8 mouse cellular contexts compared by ENCODE assay signal in the genomic region with DNA sequence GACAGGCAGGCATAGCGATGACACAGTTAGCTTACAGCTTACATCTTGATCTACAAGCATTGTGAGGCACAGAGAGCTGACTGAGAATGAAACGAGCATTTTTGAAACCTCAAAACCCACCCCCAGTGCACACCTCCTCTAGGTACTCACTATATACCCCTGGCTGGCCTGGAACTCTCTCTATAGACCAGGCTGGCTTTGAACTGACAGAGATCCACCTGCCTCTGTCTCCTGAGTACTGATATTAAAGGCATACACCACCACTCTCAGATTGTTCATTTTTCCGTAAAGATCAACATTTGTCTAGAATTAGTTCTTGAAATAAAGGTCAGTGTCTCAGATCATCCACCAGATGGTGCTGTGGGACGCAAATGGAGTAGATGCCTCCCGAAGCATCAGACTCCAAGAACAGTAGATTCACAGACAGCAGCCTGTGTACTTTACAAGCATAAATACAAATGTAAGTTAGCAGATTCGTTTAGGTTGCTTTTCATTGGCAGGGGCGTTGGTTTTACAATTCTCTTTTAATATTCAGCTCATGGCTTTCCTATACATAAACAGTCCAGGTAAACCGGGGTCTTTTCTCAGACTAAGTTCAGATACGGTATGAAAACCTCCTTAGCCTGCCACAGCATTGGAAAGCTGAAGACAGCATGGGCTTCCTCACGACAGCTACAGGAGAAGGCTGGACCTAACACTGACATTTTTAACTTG. TPM values are rescaled to one million over a fixed set of nuclear protein-coding genes. Genes with fewer than 3 reads are reported as not detected.
DNase-seq lines count a peak whose midpoint lies in the region; ATAC-seq lines count a peak whose summit lies in the region.

No protein-coding gene starts in this region.

- H3K27me3 ChIP-seq in intestine, embryonic 16.5 days (replicated peaks; ENCODE audit: control insufficient read depth, insufficient read depth, low read length), result no peaks in the 10 kb centered on the region
- no peaks in the 10 kb centered on the region for H3K27me3 ChIP-seq in limb, embryonic 13.5 days
- H3K27me3 ChIP-seq in midbrain, embryonic 14.5 days (ENCODE audit: control insufficient read depth, insufficient read depth, low read length), result no peaks in the 10 kb centered on the region
- no peaks in the 10 kb centered on the region for H3K27me3 ChIP-seq in stomach, embryonic 14.5 days (ENCODE audit: control insufficient read depth, insufficient read depth, low read length)

- no peak overlapping the region for H3K27ac ChIP-seq in intestine, embryonic 16.5 days (ENCODE audit: low read length)
- H3K27ac ChIP-seq in limb, embryonic 13.5 days, result peak overlapping the region; percentile 58; the same call in 1 of the 2 replicates
- no peak overlapping the region for H3K27ac ChIP-seq in midbrain, embryonic 14.5 days (replicated peaks; ENCODE audit: low read depth, low read length)
- no peak overlapping the region for H3K27ac ChIP-seq in stomach, embryonic 14.5 days (ENCODE audit: low read length)

- H3K4me3 ChIP-seq in intestine, embryonic 16.5 days (ENCODE audit: low read length), result peak overlapping the region; percentile 31
- peak overlapping the region; percentile 43 for H3K4me3 ChIP-seq in limb, embryonic 13.5 days
- peak overlapping the region; percentile 10; the same call in 1 of the 2 replicates for H3K4me3 ChIP-seq in midbrain, embryonic 14.5 days (replicated peaks; ENCODE audit: low read depth, low read length)
- peak overlapping the region; percentile 27 for H3K4me3 ChIP-seq in stomach, embryonic 14.5 days (ENCODE audit: low read depth, low read length)

- 0 out of 2 replicates have a peak, but pooled peaks cover 5% of the 10 kb centered on the region for H3K4me1 ChIP-seq in intestine, embryonic 16.5 days (ENCODE audit: control insufficient read depth, insufficient read depth, low read length)
- peaks cover 13% of the 10 kb centered on the region for H3K4me1 ChIP-seq in limb, embryonic 13.5 days
- H3K4me1 ChIP-seq in midbrain, embryonic 14.5 days (ENCODE audit: control insufficient read depth, insufficient read depth, low read length), result peaks cover 4% of the 10 kb centered on the region; the same call in 1 of the 2 replicates
- no peaks in the 10 kb centered on the region for H3K4me1 ChIP-seq in stomach, embryonic 14.5 days (ENCODE audit: control insufficient read depth, insufficient read depth, low read length)

- peak; percentile 88 for ATAC-seq in activated CD4-positive, CD25-positive, alpha-beta regulatory T cell, adult 4 months
- ATAC-seq in common myeloid progenitor, adult 5-6 weeks (replicated peaks; ENCODE audit: low read depth, poor library complexity, severe bottlenecking), result peak; percentile 95
- ATAC-seq in intestine, embryonic 16.5 days, result peak; percentile 81
- ATAC-seq in limb, embryonic 13.5 days (ENCODE audit: low FRiP score, low read depth), result peak; percentile 68
- peak; percentile 70; the same call in 1 of the 2 replicates for ATAC-seq in midbrain, embryonic 14.5 days (ENCODE audit: low FRiP score, low TSS enrichment)
- peak; percentile 43; the same call in 1 of the 2 replicates for ATAC-seq in stomach, embryonic 14.5 days (ENCODE audit: insufficient number of reproducible peaks, insufficient read depth, low FRiP score, low read depth)

- DNase-seq in 3T3-L1 (ENCODE audit: low read depth, low spot score), result peak; percentile 89
- DNase-seq in gastrocnemius, postnatal 25 days, result peak; percentile 29
- peak; percentile 90 for DNase-seq in midbrain, embryonic 14.5 days

- H3K9ac ChIP-seq in intestine, embryonic 16.5 days (ENCODE audit: low read depth, low read length), result peak overlapping the region; percentile 54
- peak overlapping the region; percentile 67 for H3K9ac ChIP-seq in limb, embryonic 13.5 days
- no peak overlapping the region; the same call in 1 of the 2 replicates for H3K9ac ChIP-seq in midbrain, embryonic 14.5 days (replicated peaks; ENCODE audit: low read length)
- 0 out of 2 replicates have a peak overlapping the region, but pooled peaks have one; percentile 3 for H3K9ac ChIP-seq in stomach, embryonic 14.5 days (replicated peaks; ENCODE audit: low read depth, low read length)

- 13% methylated on average over 10 of the region's 10 CpGs for WGBS in intestine, embryonic 16.5 days
- WGBS in limb, embryonic 13.5 days, result 12% methylated on average over 10 of the region's 10 CpGs
- WGBS in midbrain, embryonic 14.5 days, result 18% methylated on average over 10 of the region's 10 CpGs
- WGBS in stomach, embryonic 14.5 days, result 11% methylated on average over 10 of the region's 10 CpGs

- H3K4me2 ChIP-seq in intestine, embryonic 16.5 days (ENCODE audit: low read depth, low read length), result peak overlapping the region; percentile 58
- H3K4me2 ChIP-seq in limb, embryonic 13.5 days (replicated peaks), result peak overlapping the region; percentile 69
- peak overlapping the region; percentile 50 for H3K4me2 ChIP-seq in midbrain, embryonic 14.5 days (ENCODE audit: low read length)
- peak overlapping the region; percentile 49 for H3K4me2 ChIP-seq in stomach, embryonic 14.5 days (replicated peaks; ENCODE audit: low read depth, low read length)

- H3K36me3 ChIP-seq in intestine, embryonic 16.5 days (ENCODE audit: control insufficient read depth, insufficient read depth, low read length), result no peaks in the 10 kb centered on the region
- H3K36me3 ChIP-seq in limb, embryonic 13.5 days, result no peaks in the 10 kb centered on the region
- no peaks in the 10 kb centered on the region for H3K36me3 ChIP-seq in midbrain, embryonic 14.5 days (ENCODE audit: control insufficient read depth, insufficient read depth, low read length)
- H3K36me3 ChIP-seq in stomach, embryonic 14.5 days (ENCODE audit: control insufficient read depth, insufficient read depth, low read length), result no peaks in the 10 kb centered on the region

- no peaks in the 10 kb centered on the region for H3K9me3 ChIP-seq in intestine, embryonic 16.5 days (ENCODE audit: control insufficient read depth, low read length)
- no peaks in the 10 kb centered on the region; the same call in 1 of the 2 replicates for H3K9me3 ChIP-seq in limb, embryonic 13.5 days
- H3K9me3 ChIP-seq in midbrain, embryonic 14.5 days (ENCODE audit: control insufficient read depth, low read length), result no peaks in the 10 kb centered on the region
- no peaks in the 10 kb centered on the region for H3K9me3 ChIP-seq in stomach, embryonic 14.5 days (ENCODE audit: control insufficient read depth, low read depth, low read length)

RNA-seq across cellular contexts. Expression of gene Eid1, which starts 12.9 kb away (rescaled TPM):
- polyA plus RNA-seq in activated CD4-positive, CD25-positive, alpha-beta regulatory T cell, adult 4 months (2017; shearing (Covaris generic)), result 1 to 10 TPM; 6.4 to 9.9 TPM
- total RNA-seq in common myeloid progenitor, adult 5-6 weeks (2017), result 124 and 149 TPM in 2 replicates
- 10 to 100 TPM; 27.8 to 35.7 TPM for total RNA-seq in gastrocnemius, postnatal 25 days (2021)
- 72.0 and 73.2 TPM in 2 replicates for polyA plus RNA-seq in intestine, embryonic 16.5 days (2015; fragmentation: Nextera tagmentation; extraction: Ambion mirVana)
- polyA plus RNA-seq in limb, embryonic 13.5 days (2015; fragmentation: Nextera tagmentation; extraction: Ambion mirVana), result 243 and 263 TPM in 2 replicates
- 543 and 574 TPM in 2 replicates for polyA plus RNA-seq in midbrain, embryonic 14.5 days (2014; fragmentation: Nextera tagmentation; extraction: Ambion mirVana)
- polyA plus RNA-seq in stomach, embryonic 14.5 days (2014; fragmentation: Nextera tagmentation; extraction: Ambion mirVana), result 196 and 208 TPM in 2 replicates

RNA-seq across cellular contexts. Expression of gene Cep152, which starts 35.1 kb away (rescaled TPM):
- 1 to 10 TPM; 5.9 to 6.8 TPM for polyA plus RNA-seq in activated CD4-positive, CD25-positive, alpha-beta regulatory T cell, adult 4 months (2017; shearing (Covaris generic))
- 18.2 and 18.5 TPM in 2 replicates for total RNA-seq in common myeloid progenitor, adult 5-6 weeks (2017)
- total RNA-seq in gastrocnemius, postnatal 25 days (2021), result 1 to 10 TPM; 1.1 TPM
- polyA plus RNA-seq in intestine, embryonic 16.5 days (2015; fragmentation: Nextera tagmentation; extraction: Ambion mirVana), result 3.5 and 3.7 TPM in 2 replicates
- polyA plus RNA-seq in limb, embryonic 13.5 days (2015; fragmentation: Nextera tagmentation; extraction: Ambion mirVana), result 6.4 and 6.8 TPM in 2 replicates
- polyA plus RNA-seq in midbrain, embryonic 14.5 days (2014; fragmentation: Nextera tagmentation; extraction: Ambion mirVana), result 2.2 and 3.9 TPM in 2 replicates
- 7.0 and 7.4 TPM in 2 replicates for polyA plus RNA-seq in stomach, embryonic 14.5 days (2014; fragmentation: Nextera tagmentation; extraction: Ambion mirVana)

Comparison
In these comparisons a context has a peak if more than half of its experiments do, and no peak if none do; other contexts are left out.
1. DNase-seq: peak in every context shown above with its lines; median percentile 90 in midbrain, embryonic 14.5 days; 89 in 3T3-L1; 29 in gastrocnemius, postnatal 25 days.
2. ATAC-seq: peak in every context shown above with its lines; median percentile 95 in common myeloid progenitor, adult 5-6 weeks; 88 in activated CD4-positive, CD25-positive, alpha-beta regulatory T cell, adult 4 months; 81 in intestine, embryonic 16.5 days; 70 in midbrain, embryonic 14.5 days; 68 in limb, embryonic 13.5 days; 43 in stomach, embryonic 14.5 days.